Mouse (Mus musculus): Measurements from ENCODE around the gene Fbxw10. TPM values are rescaled to one million over a fixed set of nuclear protein-coding genes. Genes with fewer than 3 reads are reported as not detected.

Fbxw10 gene
- total RNA-seq (2023) = 7.7 to 14.0 TPM (median 8.9 TPM) in 4 replicates

DNA sequence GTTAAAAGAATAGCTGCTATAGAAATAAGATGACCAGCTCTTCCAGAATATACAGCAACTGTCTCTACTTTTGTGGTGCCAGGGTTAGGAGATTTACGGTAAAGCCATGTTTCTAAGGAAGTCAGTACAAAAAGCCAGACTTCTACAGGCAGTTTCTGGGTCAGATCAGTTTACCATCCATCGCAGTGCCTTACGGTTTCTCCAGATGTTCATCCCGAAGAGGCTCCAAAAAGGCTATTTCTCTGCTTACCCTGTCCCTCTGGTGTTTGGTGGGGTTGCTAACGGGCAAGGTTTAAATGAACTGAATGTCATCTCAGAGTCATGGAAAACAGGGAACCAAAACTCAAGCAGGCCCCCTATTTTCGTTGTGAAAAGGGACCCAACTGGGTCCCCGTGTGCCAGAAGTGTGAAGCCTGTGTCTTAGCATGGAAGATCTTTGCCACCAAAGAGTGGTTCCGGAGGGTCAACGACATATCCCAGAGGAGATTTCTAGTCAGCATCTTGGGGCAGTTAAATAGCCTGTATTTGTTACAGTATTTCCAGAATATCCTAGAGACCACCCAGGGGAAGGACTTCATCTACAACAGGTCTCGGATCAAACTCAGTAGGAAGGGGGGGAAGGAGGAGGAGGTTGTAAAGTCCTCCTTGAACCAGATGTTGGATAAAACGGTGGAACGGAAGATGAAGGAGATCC is at the start of gene Fbxw10:
Gene Fbxw10 (plus strand): TSS at position 109 of the 694 bp plus-strand sequence.

DNA sequence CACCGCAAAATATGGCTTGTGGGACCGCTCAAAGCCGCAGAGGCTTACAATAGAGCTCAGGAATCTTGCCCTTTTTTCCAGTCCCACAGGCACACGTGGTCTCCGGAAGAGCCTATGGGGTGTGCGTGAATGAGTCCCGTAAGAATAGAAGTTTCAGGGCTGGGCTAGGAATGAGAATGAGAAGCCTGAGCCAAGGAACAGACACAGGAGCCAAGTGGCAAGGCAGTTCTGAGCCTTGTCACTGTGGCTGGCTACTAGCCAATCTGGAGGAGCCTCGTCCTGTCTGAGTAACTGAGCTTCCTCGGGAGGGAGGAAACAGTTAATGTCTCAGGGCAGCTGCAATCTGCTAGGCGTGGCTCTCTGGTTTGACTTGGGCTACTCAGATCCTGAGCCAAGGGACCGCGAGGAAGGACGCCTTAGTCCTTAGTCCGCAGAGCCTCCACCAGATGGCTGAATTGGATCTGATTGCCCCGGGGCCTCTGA is 26.8 kb upstream of the Fbxw10 start, which contains the start of gene Trim16:
Gene Trim16 (plus strand): TSS at position 173 of the 483 bp plus-strand sequence.

DNA sequence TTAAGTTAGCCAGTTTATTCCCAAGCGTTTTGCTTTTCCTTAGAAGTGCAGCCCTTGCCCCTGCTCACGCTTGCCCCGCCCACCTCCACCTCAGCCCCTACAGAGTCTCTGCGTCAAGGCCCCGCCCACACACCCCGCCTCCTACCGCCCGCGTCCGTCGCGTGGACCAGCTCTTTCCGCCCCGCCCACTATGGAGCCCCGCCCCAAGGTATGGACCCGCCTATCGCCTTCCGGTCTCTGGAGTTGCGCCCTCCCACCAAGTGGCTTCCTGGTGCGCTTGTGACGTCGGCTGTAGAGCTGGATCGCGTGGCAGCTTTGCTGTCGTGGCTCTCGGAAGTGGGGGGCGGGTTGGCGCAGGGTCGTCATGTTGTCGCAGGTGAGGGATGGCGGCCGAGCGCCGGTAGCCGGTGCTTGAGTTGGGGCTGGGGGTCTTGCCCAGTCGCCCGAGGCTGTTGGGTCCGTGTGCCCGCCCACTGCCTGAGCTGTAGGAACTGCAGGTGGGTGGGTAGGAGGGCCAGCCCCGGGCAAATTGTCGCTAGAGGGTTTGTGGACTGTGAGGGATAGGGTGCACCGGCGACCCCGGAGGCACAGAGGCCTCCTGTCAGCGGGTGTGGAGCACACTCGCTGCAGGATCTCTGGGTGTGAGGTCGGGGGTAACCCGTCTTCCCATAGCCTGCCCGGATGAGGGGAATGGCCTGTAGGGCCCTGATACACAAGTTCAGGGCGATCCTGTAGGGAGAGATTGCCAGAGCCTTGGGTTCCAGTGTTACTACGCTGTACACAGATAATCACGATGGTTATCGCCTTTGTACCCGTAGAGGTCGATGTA is 32.6 kb downstream of the Fbxw10 start, which contains the start of gene Tvp23b:
Gene Tvp23b (plus strand): TSS at position 236 of the 829 bp plus-strand sequence.

Other genes with a start within 250 kb of the Fbxw10 start
- 4.4 to 6.2 TPM (median 4.8 TPM) in 4 replicates for gene Lrrc75a, start 198.5 kb upstream of the Fbxw10 start, total RNA-seq (2023)
- gene Mmgt2, start 198.4 kb upstream of the Fbxw10 start, total RNA-seq (2023) = 23.7 to 27.5 TPM (median 24.2 TPM) in 4 replicates
- 6.1 to 7.7 TPM (median 7.0 TPM) in 4 replicates for gene Zfp287, start 115.2 kb upstream of the Fbxw10 start, total RNA-seq (2023)
- gene Gm10428, start 94.0 kb upstream of the Fbxw10 start, total RNA-seq (2023) = not detected in 4 replicates
- 0.89 to 2.7 TPM (median 2.2 TPM) in 4 replicates for gene Zfp286, start 57.6 kb upstream of the Fbxw10 start, total RNA-seq (2023)
- 1.4 to 2.6 TPM (median 2.0 TPM) in 4 replicates for gene Trim16, start 26.8 kb upstream of the Fbxw10 start, total RNA-seq (2023)
- 11.0 to 16.8 TPM (median 14.7 TPM) in 4 replicates for gene Tvp23b, start 32.4 kb downstream of the Fbxw10 start, total RNA-seq (2023)
- gene Cdrt4, start 104.1 kb downstream of the Fbxw10 start, total RNA-seq (2023) = not detected in 4 replicates
- gene Tekt3, start 214.6 kb downstream of the Fbxw10 start, total RNA-seq (2023) = not detected in 4 replicates

Measured in B cell, adult 62 days (primary cell).